Mouse (Mus musculus): ENCODE data around the gene Psd. TPM values are rescaled to one million over a fixed set of nuclear protein-coding genes. Genes with fewer than 3 reads are reported as not detected.

The Psd gene
- polyA plus RNA-seq, 1 experiment from 2014 or later, result 58.4 TPM

GRCm38 (mm10) chr19:46333906-46334305 lies 7.0 kb upstream of the Psd start:
- 92% methylated on average over 3 of the region's 3 CpGs for WGBS
- ATAC-seq (ENCODE audit: low FRiP score), result no peak
- H3K27me3 ChIP-seq, result no peaks in the 10 kb centered on the region
- H3K36me3 ChIP-seq, result peaks cover 26% of the 10 kb centered on the region
- no peak overlapping the region for H3K4me3 ChIP-seq
- no peaks in the 10 kb centered on the region for H3K9me3 ChIP-seq
- peaks cover 39% of the 10 kb centered on the region for H3K4me1 ChIP-seq (replicated peaks)
- H3K4me2 ChIP-seq, result no peak overlapping the region
- no peak overlapping the region for H3K9ac ChIP-seq
- H3K27ac ChIP-seq, result no peak overlapping the region

GRCm38 (mm10) chr19:46332721-46333339 lies 5.9 kb upstream of the Psd start:
- Histone ChIP-seq H3K9me3 (no peaks in the 10 kb centered on the region), H3K27ac (0 out of 2 replicates have a peak overlapping the region, but pooled peaks have one; percentile 6), H3K4me2 (no peak overlapping the region), H3K36me3 (peaks cover 26% of the 10 kb centered on the region), H3K4me3 (no peak overlapping the region), H3K27me3 (no peaks in the 10 kb centered on the region), H3K9ac (0 out of 2 replicates have a peak overlapping the region, but pooled peaks have one; percentile 0), H3K4me1 (replicated peaks) (peaks cover 40% of the 10 kb centered on the region)
- WGBS, result 42% methylated on average over 7 of the region's 7 CpGs
- no peak for ATAC-seq (ENCODE audit: low FRiP score)

GRCm38 (mm10) chr19:46331936-46332335 lies 5.0 kb upstream of the Psd start:
- peak overlapping the region; percentile 1; the same call in 1 of the 2 replicates for H3K4me2 ChIP-seq
- 91% methylated on average over 3 of the region's 3 CpGs for WGBS
- peaks cover 39% of the 10 kb centered on the region for H3K4me1 ChIP-seq (replicated peaks)
- no peak overlapping the region for H3K27ac ChIP-seq
- no peaks in the 10 kb centered on the region for H3K27me3 ChIP-seq
- 0 out of 2 replicates have a peak overlapping the region, but pooled peaks have one; percentile 26 for H3K9ac ChIP-seq
- no peak for ATAC-seq (ENCODE audit: low FRiP score)
- no peaks in the 10 kb centered on the region for H3K9me3 ChIP-seq
- H3K4me3 ChIP-seq, result no peak overlapping the region
- peaks cover 26% of the 10 kb centered on the region for H3K36me3 ChIP-seq

GRCm38 (mm10) chr19:46331326-46331725 lies 4.4 kb upstream of the Psd start:
- WGBS, result 93% methylated on average over 14 of the region's 14 CpGs

GRCm38 (mm10) chr19:46330696-46331095 lies 3.7 kb upstream of the Psd start:
- H3K36me3 ChIP-seq, result peaks cover 26% of the 10 kb centered on the region
- no peak overlapping the region for H3K4me3 ChIP-seq
- no peak overlapping the region for H3K27ac ChIP-seq
- peaks cover 4% of the 10 kb centered on the region for H3K27me3 ChIP-seq
- H3K4me1 ChIP-seq (replicated peaks), result peaks cover 42% of the 10 kb centered on the region
- H3K4me2 ChIP-seq, result no peak overlapping the region
- ATAC-seq (ENCODE audit: low FRiP score), result no peak
- peak overlapping the region; percentile 24; the same call in 1 of the 2 replicates for H3K9ac ChIP-seq
- WGBS, result 93% methylated on average over 12 of the region's 12 CpGs
- no peaks in the 10 kb centered on the region for H3K9me3 ChIP-seq

More at GRCm38 (mm10) chr19:46331326-46331725, 4.4 kb upstream of the Psd start:
- Histone ChIP-seq H3K27me3 (no peaks in the 10 kb centered on the region), H3K4me1 (replicated peaks) (peaks cover 37% of the 10 kb centered on the region), H3K4me2 (peak overlapping the region; percentile 17; the same call in 1 of the 2 replicates), H3K36me3 (peaks cover 26% of the 10 kb centered on the region), H3K9ac (no peak overlapping the region; the same call in 1 of the 2 replicates), H3K27ac (no peak overlapping the region), H3K9me3 (no peaks in the 10 kb centered on the region), H3K4me3 (no peak overlapping the region)
- ATAC-seq (ENCODE audit: low FRiP score), result no peak

GRCm38 (mm10) chr19:46329951-46330350 lies 3.0 kb upstream of the Psd start:
- Histone ChIP-seq H3K36me3 (peaks cover 26% of the 10 kb centered on the region), H3K4me3 (peak overlapping the region; percentile 61; the same call in 1 of the 2 replicates), H3K9me3 (no peaks in the 10 kb centered on the region), H3K4me2 (peak overlapping the region; percentile 99), H3K9ac (peak overlapping the region; percentile 24; the same call in 1 of the 2 replicates), H3K4me1 (replicated peaks) (peaks cover 48% of the 10 kb centered on the region), H3K27ac (no peak overlapping the region), H3K27me3 (peaks cover 11% of the 10 kb centered on the region)
- no peak for ATAC-seq (ENCODE audit: low FRiP score)
- WGBS, result 6% methylated on average over 16 of the region's 16 CpGs

- Histone ChIP-seq H3K9ac (peak overlapping the region; percentile 84), H3K4me1 (replicated peaks) (peaks cover 56% of the 10 kb centered on the region), H3K4me3 (peak overlapping the region; percentile 61), H3K27me3 (peaks cover 19% of the 10 kb centered on the region), H3K36me3 (peaks cover 26% of the 10 kb centered on the region), H3K4me2 (peak overlapping the region; percentile 99), H3K9me3 (no peaks in the 10 kb centered on the region), H3K27ac (peak overlapping the region; percentile 97)
- ATAC-seq (ENCODE audit: low FRiP score), result peak; percentile 6
- WGBS, result 2% methylated on average over 53 of the region's 54 CpGs
Measured at GRCm38 (mm10) chr19:46329031-46329641, 2.2 kb upstream of the Psd start.

GRCm38 (mm10) chr19:46328081-46329030 lies 1.4 kb upstream of the Psd start, which contains the start of gene Fbxl15:
Fbxl15 (plus strand) TSS chr19:46328184.
- Histone ChIP-seq H3K4me1 (replicated peaks) (peaks cover 64% of the 10 kb centered on the region), H3K27me3 (peaks cover 27% of the 10 kb centered on the region), H3K4me2 (peak within 1 kb of the TSS; percentile 99), H3K4me3 (peak within 1 kb of the TSS; percentile 61), H3K27ac (peak within 1 kb of the TSS; percentile 97), H3K9ac (peak within 1 kb of the TSS; percentile 84), H3K36me3 (peaks cover 26% of the 10 kb centered on the region), H3K9me3 (no peaks in the 10 kb centered on the region)
- WGBS, result under 1% methylated on average over 81 of the region's 81 CpGs
- peak; percentile 86 for ATAC-seq (ENCODE audit: low FRiP score)

- Histone ChIP-seq H3K9ac (peak overlapping the region; percentile 84), H3K27ac (peak overlapping the region; percentile 97), H3K9me3 (no peaks in the 10 kb centered on the region), H3K4me3 (peak overlapping the region; percentile 61), H3K27me3 (peaks cover 33% of the 10 kb centered on the region), H3K4me2 (peak overlapping the region; percentile 99), H3K4me1 (replicated peaks) (peaks cover 68% of the 10 kb centered on the region), H3K36me3 (peaks cover 26% of the 10 kb centered on the region)
- no peak for ATAC-seq (ENCODE audit: low FRiP score)
- WGBS, result 27% methylated on average over 14 of the region's 14 CpGs
Measured at GRCm38 (mm10) chr19:46327531-46328064, 642 bp upstream of the Psd start.

- H3K9me3 ChIP-seq, result no peaks in the 10 kb centered on the region
- H3K36me3 ChIP-seq, result peaks cover 11% of the 10 kb centered on the region
- peak overlapping the region; percentile 84 for H3K9ac ChIP-seq
- peaks cover 82% of the 10 kb centered on the region for H3K4me1 ChIP-seq (replicated peaks)
- H3K27me3 ChIP-seq, result peaks cover 33% of the 10 kb centered on the region
- WGBS, result 2% methylated on average over 29 of the region's 29 CpGs
- H3K4me2 ChIP-seq, result peak overlapping the region; percentile 99
- H3K4me3 ChIP-seq, result peak overlapping the region; percentile 61
- no peak; the same call in 1 of the 2 replicates for ATAC-seq (ENCODE audit: low FRiP score)
- peak overlapping the region; percentile 97 for H3K27ac ChIP-seq
Measured at GRCm38 (mm10) chr19:46326019-46326755, 769 bp downstream of the Psd start.

GRCm38 (mm10) chr19:46324918-46325317 lies 2.0 kb downstream of the Psd start:
- Histone ChIP-seq H3K4me2 (peak overlapping the region; percentile 99), H3K9ac (peak overlapping the region; percentile 84), H3K9me3 (no peaks in the 10 kb centered on the region), H3K36me3 (no peaks in the 10 kb centered on the region), H3K27ac (no peak overlapping the region), H3K4me1 (replicated peaks) (peaks cover 88% of the 10 kb centered on the region), H3K27me3 (peaks cover 43% of the 10 kb centered on the region), H3K4me3 (peak overlapping the region; percentile 61)
- 70% methylated on average over 5 of the region's 5 CpGs for WGBS
- ATAC-seq (ENCODE audit: low FRiP score), result no peak
